In genomic region chr10:63386444-63386843, GRCm38 (mm10) we compare ENCODE assay signal across 8 mouse cellular contexts. TPM values are rescaled to one million over a fixed set of nuclear protein-coding genes. Genes with fewer than 3 reads are reported as not detected.
DNase-seq lines count a peak whose midpoint lies in the region; ATAC-seq and TF ChIP-seq lines count a peak whose summit lies in the region.

No protein-coding gene starts in this region.

- no peak for TF ChIP-seq CTCF in cortical plate, adult 2 months (IDR thresholded peaks at IDR 0.05; ENCODE audit: extremely low read depth, insufficient read depth, low read length)

- peak; percentile 82 for ATAC-seq in megakaryocyte, adult 5-6 weeks (ENCODE audit: poor library complexity, severe bottlenecking)

- peak; percentile 78 for DNase-seq in adipocyte (ENCODE audit: low spot score)
- peak; percentile 59 to 68 for DNase-seq in gastrocnemius, adult 8-10 months (ENCODE audit: low spot score in 2 of 2)
- DNase-seq in induced T-regulatory cell, adult 2 months (ENCODE audit: low read depth) = peak; percentile 88
- DNase-seq in left cerebral cortex, adult 8-10 months (ENCODE audit: low spot score in 2 of 2) = peak; percentile 72 to 81
- DNase-seq in right cerebral cortex, adult 18-20 months = peak; percentile 91
- DNase-seq in urinary bladder, adult 2 months (ENCODE audit: low spot score) = peak; percentile 59

- H3K4me1 ChIP-seq in cortical plate, adult 2 months (ENCODE audit: control insufficient read depth, insufficient read depth, low read length) = no peaks in the 10 kb centered on the region

- peak; percentile 93 for TF ChIP-seq POLR2A in cortical plate, adult 2 months (IDR thresholded peaks at IDR 0.05; ENCODE audit: extremely low read depth, insufficient read depth, low read length)

- H3K4me3 ChIP-seq in cortical plate, adult 2 months (ENCODE audit: insufficient read depth, low read length) = peak overlapping the region; percentile 77

- H3K27ac ChIP-seq in cortical plate, adult 2 months (ENCODE audit: insufficient read depth, low read length) = no peak overlapping the region

RNA-seq across cellular contexts. Expression of gene Dnajc12, which starts 4.2 kb away (rescaled TPM):
- 14.0 and 17.8 TPM in 2 replicates for polyA plus RNA-seq in cortical plate, adult 2 months (2012; rRNA removed)
- total RNA-seq in gastrocnemius, adult 8-10 months (2022) = 10 to 100 TPM; 21.3 to 22.7 (median 22.6) TPM
- total RNA-seq in left cerebral cortex, adult 8-10 months (2022) = 10 to 100 TPM; 25.0 to 33.4 (median 27.9) TPM
- 5.1 and 7.1 TPM in 2 replicates for total RNA-seq in megakaryocyte, adult 5-6 weeks (2015)
- total RNA-seq in megakaryocyte, adult 5-6 weeks (2017) = 0.69 and 1.7 TPM in 2 replicates
- 13.7 and 14.9 TPM in 2 replicates for polyA plus RNA-seq in urinary bladder, adult 2 months (2012; rRNA removed)

RNA-seq across cellular contexts. Expression of gene Sirt1, which starts 4.9 kb away (rescaled TPM):
- 10.5 and 10.8 TPM in 2 replicates for polyA plus RNA-seq in cortical plate, adult 2 months (2012; rRNA removed)
- 1 to 10 TPM; 6.8 to 8.9 (median 7.0) TPM for total RNA-seq in gastrocnemius, adult 8-10 months (2022)
- total RNA-seq in left cerebral cortex, adult 8-10 months (2022) = 10 to 100 TPM; 14.2 to 16.5 (median 14.7) TPM
- total RNA-seq in megakaryocyte, adult 5-6 weeks (2015) = 34.2 and 40.8 TPM in 2 replicates
- 39.1 and 49.8 TPM in 2 replicates for total RNA-seq in megakaryocyte, adult 5-6 weeks (2017)
- 14.1 and 14.3 TPM in 2 replicates for polyA plus RNA-seq in urinary bladder, adult 2 months (2012; rRNA removed)

RNA-seq across cellular contexts. Expression of gene Gm7075, which starts 35.1 kb away (rescaled TPM):
- polyA plus RNA-seq in cortical plate, adult 2 months (2012; rRNA removed) = 0.36 TPM in 1 of 2 replicates, not detected in the other
- not detected for total RNA-seq in gastrocnemius, adult 8-10 months (2022)
- not detected for total RNA-seq in left cerebral cortex, adult 8-10 months (2022)
- total RNA-seq in megakaryocyte, adult 5-6 weeks (2015) = not detected in 2 replicates
- not detected in 2 replicates for total RNA-seq in megakaryocyte, adult 5-6 weeks (2017)
- polyA plus RNA-seq in urinary bladder, adult 2 months (2012; rRNA removed) = 0.25 TPM in 1 of 2 replicates, not detected in the other

RNA-seq across cellular contexts. Expression of gene Ctnna3, which starts 43.5 kb away (rescaled TPM):
- polyA plus RNA-seq in cortical plate, adult 2 months (2012; rRNA removed) = 1.0 and 1.3 TPM in 2 replicates
- 10 to 100 TPM; 21.3 to 31.5 (median 25.8) TPM for total RNA-seq in gastrocnemius, adult 8-10 months (2022)
- total RNA-seq in left cerebral cortex, adult 8-10 months (2022) = 1 to 10 TPM; 3.2 to 4.6 (median 4.0) TPM
- not detected in 2 replicates for total RNA-seq in megakaryocyte, adult 5-6 weeks (2015)
- not detected in 2 replicates for total RNA-seq in megakaryocyte, adult 5-6 weeks (2017)
- 0.48 and 0.69 TPM in 2 replicates for polyA plus RNA-seq in urinary bladder, adult 2 months (2012; rRNA removed)
